Mouse (Mus musculus): Measurements from ENCODE around the gene Eif6. TPM values are rescaled to one million over a fixed set of nuclear protein-coding genes. Genes with fewer than 3 reads are reported as not detected.

Gene Eif6
- polyA plus RNA-seq, 1 experiment from 2014 or later, result 261 TPM

DNA sequence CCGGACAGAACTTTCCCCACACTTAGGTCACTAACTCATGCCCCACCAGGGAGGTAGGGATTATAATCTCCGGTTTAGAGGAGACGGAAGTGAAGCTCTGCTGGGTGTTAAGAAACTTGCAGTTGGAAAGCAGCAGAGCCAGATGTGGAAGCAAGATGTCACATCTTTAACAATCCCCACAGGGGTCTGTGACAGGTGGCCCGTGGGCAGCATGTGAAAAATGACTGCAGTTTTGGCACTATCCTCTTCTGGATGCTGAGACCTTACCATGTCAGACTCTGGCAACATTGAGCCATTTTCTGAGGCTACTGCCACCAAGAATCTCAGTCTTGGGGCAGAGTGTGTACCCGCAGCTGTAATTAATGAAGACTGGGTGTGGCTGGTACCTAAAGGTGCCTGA, 22.7 kb downstream of the Eif6 start:
- Histone ChIP-seq H3K9me3 (no peaks in the 10 kb centered on the region), H3K27me3 (ENCODE audit: insufficient read depth, poor library complexity, severe bottlenecking) (no peaks in the 10 kb centered on the region; the same call in 1 of the 2 replicates), H3K4me1 (replicated peaks) (0 out of 2 replicates have a peak, but pooled peaks cover 2% of the 10 kb centered on the region), H3K27ac (no peak overlapping the region), H3K36me3 (no peaks in the 10 kb centered on the region), H3K4me3 (no peak overlapping the region)
- 79% methylated on average over 5 of the region's 5 CpGs for WGBS
- DNase-seq (ENCODE audit: low spot score), result no peak

- Histone ChIP-seq H3K27ac (no peak overlapping the region), H3K4me3 (no peak overlapping the region), H3K9me3 (no peaks in the 10 kb centered on the region), H3K27me3 (ENCODE audit: insufficient read depth, poor library complexity, severe bottlenecking) (no peaks in the 10 kb centered on the region; the same call in 1 of the 2 replicates), H3K4me1 (replicated peaks) (0 out of 2 replicates have a peak, but pooled peaks cover 2% of the 10 kb centered on the region), H3K36me3 (no peaks in the 10 kb centered on the region)
- no peak for DNase-seq (ENCODE audit: low spot score)
- 55% methylated on average over 3 of the region's 3 CpGs for WGBS
Observed at GRCm38 (mm10) chr2:155802761-155803160, 24.0 kb downstream of the Eif6 start.

- Histone ChIP-seq H3K4me1 (replicated peaks) (no peaks in the 10 kb centered on the region), H3K9me3 (no peaks in the 10 kb centered on the region), H3K27me3 (ENCODE audit: insufficient read depth, poor library complexity, severe bottlenecking) (no peaks in the 10 kb centered on the region), H3K36me3 (no peaks in the 10 kb centered on the region), H3K4me3 (no peak overlapping the region), H3K27ac (no peak overlapping the region)
- WGBS, result 62% methylated on average over 3 of the region's 3 CpGs
- no peak for DNase-seq (ENCODE audit: low spot score)
Observed at GRCm38 (mm10) chr2:155798613-155799012, 28.1 kb downstream of the Eif6 start.

DNA sequence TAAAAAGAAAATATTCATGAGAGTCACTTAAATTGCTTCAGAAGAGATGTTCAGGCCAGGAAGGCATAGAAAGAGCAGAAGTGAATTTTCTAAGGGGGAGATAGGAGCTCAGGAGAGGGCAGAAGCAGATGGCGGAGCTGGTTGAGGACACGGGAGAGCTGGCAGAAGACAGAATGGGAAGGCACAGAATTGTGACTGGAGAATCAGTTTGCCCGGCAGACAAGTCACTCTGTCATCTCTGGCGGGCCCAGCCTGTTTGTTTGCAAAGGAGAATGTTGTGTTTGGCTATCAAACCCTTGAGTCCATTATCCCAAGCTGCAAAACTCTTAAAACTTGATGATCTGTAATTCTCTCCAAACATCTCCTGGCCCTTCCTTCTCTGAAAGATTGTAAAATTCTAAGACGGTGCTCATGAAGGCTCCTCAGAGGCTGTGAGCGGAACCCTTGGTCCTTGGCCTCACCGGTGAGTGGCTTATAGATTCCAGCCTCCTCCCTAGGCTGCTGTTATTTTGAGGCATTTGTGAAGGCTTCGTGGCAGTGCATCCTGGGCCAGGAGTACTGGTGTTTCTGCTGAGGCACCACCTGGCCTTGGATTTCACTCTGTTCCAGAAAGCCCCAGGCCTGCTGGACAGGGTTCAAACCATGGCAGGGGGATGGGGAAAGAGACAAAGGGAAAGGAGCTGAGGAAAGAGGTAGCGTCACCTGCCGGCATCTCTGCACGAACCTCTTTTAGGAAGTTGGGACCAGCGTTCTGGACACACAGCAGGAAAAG, 31.9 kb downstream of the Eif6 start:
- no peaks in the 10 kb centered on the region for H3K27me3 ChIP-seq (ENCODE audit: insufficient read depth, poor library complexity, severe bottlenecking)
- H3K36me3 ChIP-seq, result no peaks in the 10 kb centered on the region
- no peak for DNase-seq (ENCODE audit: low spot score)
- no peak overlapping the region for H3K4me3 ChIP-seq
- no peaks in the 10 kb centered on the region for H3K9me3 ChIP-seq
- H3K27ac ChIP-seq, result no peak overlapping the region
- 86% methylated on average over 12 of the region's 12 CpGs for WGBS
- H3K4me1 ChIP-seq (replicated peaks), result peaks cover 7% of the 10 kb centered on the region

DNA sequence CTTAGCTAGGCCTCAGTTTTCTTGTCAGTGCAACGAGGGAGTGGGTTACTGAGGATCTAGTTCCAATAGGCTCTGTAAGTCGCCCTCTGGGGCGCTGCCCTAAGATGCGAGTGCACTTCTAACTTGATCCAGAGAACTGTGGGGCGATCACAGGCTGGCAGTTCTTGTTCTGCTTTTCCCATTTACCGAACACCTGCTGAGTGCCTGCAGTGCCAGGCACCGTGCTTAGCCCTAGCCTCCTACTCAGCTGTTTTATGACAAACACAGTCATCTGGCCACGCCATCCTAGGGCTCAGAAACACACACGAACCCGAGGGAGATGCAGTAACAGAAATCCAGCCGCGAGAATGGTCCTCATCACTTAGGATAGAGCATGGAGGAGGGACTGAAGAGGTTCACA, 33.8 kb downstream of the Eif6 start:
- DNase-seq (ENCODE audit: low spot score), result no peak
- H3K36me3 ChIP-seq, result no peaks in the 10 kb centered on the region
- WGBS, result 28% methylated on average over 12 of the region's 12 CpGs
- H3K27me3 ChIP-seq (ENCODE audit: insufficient read depth, poor library complexity, severe bottlenecking), result no peaks in the 10 kb centered on the region
- H3K27ac ChIP-seq, result no peak overlapping the region
- 0 out of 2 replicates have a peak overlapping the region, but pooled peaks have one; percentile 11 for H3K4me3 ChIP-seq
- peaks cover 7% of the 10 kb centered on the region for H3K4me1 ChIP-seq (replicated peaks)
- no peaks in the 10 kb centered on the region for H3K9me3 ChIP-seq

DNA sequence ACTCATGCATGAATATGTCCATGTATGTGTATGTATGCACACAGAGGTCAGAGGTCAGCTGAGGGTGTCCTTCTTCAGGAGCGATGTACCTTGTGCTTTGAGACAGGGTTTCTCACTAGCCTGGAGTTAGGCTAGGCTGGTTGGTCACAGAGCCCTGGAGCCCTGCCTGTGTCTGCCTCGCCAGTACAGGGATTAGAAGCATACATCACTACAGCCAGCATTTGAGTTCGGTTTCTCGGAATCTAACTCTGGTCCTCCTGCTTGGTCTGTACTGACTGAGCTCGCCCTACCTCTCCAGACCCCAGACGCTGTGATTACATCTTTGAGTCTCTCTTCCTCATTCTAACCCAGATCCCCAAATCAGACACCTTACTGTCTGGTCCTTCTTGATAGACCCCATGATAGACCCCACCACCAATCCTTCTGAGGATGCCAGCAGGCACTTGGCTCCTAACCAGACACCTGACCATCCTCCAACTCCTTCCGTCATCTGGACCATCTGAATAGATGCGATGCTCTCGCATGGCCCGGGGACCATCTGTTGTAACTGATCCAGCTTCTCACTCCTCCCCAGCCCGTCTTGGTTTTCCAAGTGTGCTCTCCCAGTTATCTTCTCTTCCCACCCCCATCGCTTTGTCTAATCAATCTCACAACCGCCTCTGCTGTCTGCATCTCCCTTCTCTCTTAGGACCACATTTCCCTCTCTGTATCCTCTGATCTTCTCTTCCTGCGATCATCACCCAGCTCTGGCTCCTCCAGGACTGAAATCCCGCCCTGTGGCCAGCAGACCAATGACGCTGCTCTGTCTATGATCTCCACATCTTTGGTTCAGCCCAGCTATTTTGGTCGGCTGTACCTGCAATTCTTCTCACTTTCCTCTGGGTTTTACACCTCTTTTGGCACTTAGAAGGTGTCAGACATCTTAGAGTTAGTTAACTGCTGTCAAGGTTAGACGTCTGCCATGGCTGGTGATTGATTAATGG, 38.5 kb downstream of the Eif6 start:
- H3K27ac ChIP-seq, result no peak overlapping the region
- DNase-seq (ENCODE audit: low spot score), result no peak
- 79% methylated on average over 18 of the region's 18 CpGs for WGBS
- H3K36me3 ChIP-seq, result no peaks in the 10 kb centered on the region
- H3K4me1 ChIP-seq (replicated peaks), result peaks cover 4% of the 10 kb centered on the region
- no peaks in the 10 kb centered on the region for H3K9me3 ChIP-seq
- no peak overlapping the region for H3K4me3 ChIP-seq
- no peaks in the 10 kb centered on the region for H3K27me3 ChIP-seq (ENCODE audit: insufficient read depth, poor library complexity, severe bottlenecking)

DNA sequence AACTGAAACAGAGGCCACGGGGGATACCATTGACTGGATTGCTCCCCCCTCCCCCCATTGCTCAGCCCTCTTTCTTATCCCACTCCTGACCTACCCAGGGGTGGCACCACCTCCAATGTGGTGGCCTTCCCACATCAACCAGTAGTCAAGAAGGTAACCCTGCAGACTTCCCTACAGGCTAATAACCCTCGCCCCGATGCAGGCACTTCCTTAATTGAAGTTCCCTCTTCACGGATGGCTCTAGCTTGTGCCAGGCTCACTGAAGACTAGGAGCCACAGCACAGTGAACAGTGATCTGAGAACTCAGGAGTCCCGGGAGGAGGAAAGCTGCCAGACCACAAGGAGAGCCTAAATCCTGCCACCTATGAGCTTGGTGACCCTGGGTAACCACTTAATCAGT, 39.8 kb downstream of the Eif6 start:
- no peaks in the 10 kb centered on the region for H3K36me3 ChIP-seq
- H3K27ac ChIP-seq, result no peak overlapping the region
- 75% methylated on average over 5 of the region's 5 CpGs for WGBS
- no peaks in the 10 kb centered on the region for H3K27me3 ChIP-seq (ENCODE audit: insufficient read depth, poor library complexity, severe bottlenecking)
- no peak overlapping the region for H3K4me3 ChIP-seq
- no peaks in the 10 kb centered on the region for H3K9me3 ChIP-seq
- no peak for DNase-seq (ENCODE audit: low spot score)
- H3K4me1 ChIP-seq (replicated peaks), result no peaks in the 10 kb centered on the region

- H3K4me1 ChIP-seq (replicated peaks), result no peaks in the 10 kb centered on the region
- H3K36me3 ChIP-seq, result no peaks in the 10 kb centered on the region
- H3K9me3 ChIP-seq, result no peaks in the 10 kb centered on the region
- H3K27ac ChIP-seq, result no peak overlapping the region
- no peak overlapping the region for H3K4me3 ChIP-seq
- no peaks in the 10 kb centered on the region for H3K27me3 ChIP-seq (ENCODE audit: insufficient read depth, poor library complexity, severe bottlenecking)
- DNase-seq (ENCODE audit: low spot score), result no peak
- 86% methylated on average over 6 of the region's 6 CpGs for WGBS
Observed at GRCm38 (mm10) chr2:155784534-155784933, 42.2 kb downstream of the Eif6 start.

- Histone ChIP-seq H3K9me3 (no peaks in the 10 kb centered on the region), H3K27ac (no peak overlapping the region), H3K36me3 (no peaks in the 10 kb centered on the region), H3K27me3 (ENCODE audit: insufficient read depth, poor library complexity, severe bottlenecking) (peaks cover 28% of the 10 kb centered on the region), H3K4me1 (replicated peaks) (peaks cover 17% of the 10 kb centered on the region), H3K4me3 (no peak overlapping the region)
- DNase-seq (ENCODE audit: low spot score), result no peak
- 85% methylated on average over 3 of the region's 3 CpGs for WGBS
Observed at GRCm38 (mm10) chr2:155779506-155779905, 47.2 kb downstream of the Eif6 start.

DNA sequence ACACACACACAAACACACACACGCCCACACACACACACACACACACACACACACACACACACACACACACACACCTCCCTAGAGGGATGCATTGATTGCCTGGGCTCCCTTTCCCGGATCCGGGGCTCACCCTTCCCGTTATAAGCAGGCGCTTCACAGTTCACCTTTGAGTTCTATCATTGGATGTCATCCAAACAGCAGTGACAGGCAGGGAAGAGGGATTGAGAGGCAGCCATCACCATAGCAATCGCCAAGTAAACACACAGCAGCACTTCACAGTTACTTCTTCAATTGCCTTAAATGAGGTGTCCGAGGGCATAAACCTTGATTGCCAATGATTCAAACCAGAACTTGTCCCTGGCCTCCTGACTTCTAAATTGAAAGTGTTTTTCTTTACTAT, 47.7 kb downstream of the Eif6 start:
- H3K9me3 ChIP-seq, result no peaks in the 10 kb centered on the region
- WGBS, result 72% methylated on average over 7 of the region's 7 CpGs
- no peak overlapping the region for H3K4me3 ChIP-seq
- H3K27me3 ChIP-seq (ENCODE audit: insufficient read depth, poor library complexity, severe bottlenecking), result peaks cover 32% of the 10 kb centered on the region
- peaks cover 18% of the 10 kb centered on the region for H3K4me1 ChIP-seq (replicated peaks)
- H3K36me3 ChIP-seq, result no peaks in the 10 kb centered on the region
- no peak for DNase-seq (ENCODE audit: low spot score)
- H3K27ac ChIP-seq, result no peak overlapping the region

GRCm38 (mm10) chr2:155778004-155778403, 48.7 kb downstream of the Eif6 start:
- Histone ChIP-seq H3K27me3 (ENCODE audit: insufficient read depth, poor library complexity, severe bottlenecking) (peaks cover 43% of the 10 kb centered on the region), H3K4me1 (replicated peaks) (peaks cover 18% of the 10 kb centered on the region)
- WGBS, result 66% methylated on average over 6 of the region's 6 CpGs

DNA sequence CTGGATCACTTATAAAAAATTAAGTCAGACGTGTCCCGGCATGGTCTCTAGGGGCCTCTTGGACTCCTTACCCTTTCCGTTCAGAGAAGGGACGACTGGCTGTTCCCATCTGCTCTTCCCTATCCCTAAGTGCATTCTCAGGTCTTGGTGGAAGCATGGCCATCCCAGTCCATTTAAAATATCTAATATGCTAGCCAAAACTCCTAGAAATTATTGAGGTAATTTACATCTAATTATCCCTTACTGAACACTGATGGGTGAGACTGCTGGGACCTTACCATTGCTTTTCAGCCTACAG, 49.1 kb downstream of the Eif6 start:
- peaks cover 47% of the 10 kb centered on the region for H3K27me3 ChIP-seq (ENCODE audit: insufficient read depth, poor library complexity, severe bottlenecking)
- WGBS, result 77% methylated on average over 4 of the region's 4 CpGs
- H3K9me3 ChIP-seq, result no peaks in the 10 kb centered on the region
- no peaks in the 10 kb centered on the region for H3K36me3 ChIP-seq
- H3K4me1 ChIP-seq (replicated peaks), result peaks cover 18% of the 10 kb centered on the region
- H3K4me3 ChIP-seq, result no peak overlapping the region
- DNase-seq (ENCODE audit: low spot score), result no peak
- no peak overlapping the region for H3K27ac ChIP-seq

More at GRCm38 (mm10) chr2:155778004-155778403, 48.7 kb downstream of the Eif6 start:
- H3K4me3 ChIP-seq, result no peak overlapping the region
- H3K9me3 ChIP-seq, result no peaks in the 10 kb centered on the region
- no peak overlapping the region for H3K27ac ChIP-seq
- no peaks in the 10 kb centered on the region for H3K36me3 ChIP-seq
- DNase-seq (ENCODE audit: low spot score), result no peak
